Mouse (Mus musculus): ENCODE data around the gene Cacna1d.

Gene Cacna1d

DNA sequence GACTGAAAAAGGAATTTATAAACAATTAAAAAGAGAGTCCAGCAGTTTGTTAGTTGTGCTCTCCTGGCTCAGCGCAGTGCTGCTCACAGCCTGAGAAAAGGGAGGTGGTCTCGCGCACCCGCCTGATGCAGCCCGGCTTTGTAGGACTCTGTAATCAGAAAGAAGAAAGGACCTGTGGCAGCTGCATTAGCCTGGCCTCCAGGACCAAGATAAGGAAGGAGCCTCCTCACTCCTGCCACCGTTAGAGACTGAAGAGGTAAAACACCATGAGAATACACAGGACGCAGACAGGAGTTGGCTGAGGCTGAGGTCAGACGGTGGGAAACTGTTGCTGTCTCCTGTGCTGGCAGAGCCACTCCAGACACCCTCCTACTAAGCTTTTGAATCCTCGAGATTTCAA lies at the start of gene Cacna1d:
Gene Cacna1d, minus strand, starts transcription at position 114 of the 400 bp plus-strand sequence.
- DNase-seq (ENCODE audit: low read depth, low spot score) = no peak

DNA sequence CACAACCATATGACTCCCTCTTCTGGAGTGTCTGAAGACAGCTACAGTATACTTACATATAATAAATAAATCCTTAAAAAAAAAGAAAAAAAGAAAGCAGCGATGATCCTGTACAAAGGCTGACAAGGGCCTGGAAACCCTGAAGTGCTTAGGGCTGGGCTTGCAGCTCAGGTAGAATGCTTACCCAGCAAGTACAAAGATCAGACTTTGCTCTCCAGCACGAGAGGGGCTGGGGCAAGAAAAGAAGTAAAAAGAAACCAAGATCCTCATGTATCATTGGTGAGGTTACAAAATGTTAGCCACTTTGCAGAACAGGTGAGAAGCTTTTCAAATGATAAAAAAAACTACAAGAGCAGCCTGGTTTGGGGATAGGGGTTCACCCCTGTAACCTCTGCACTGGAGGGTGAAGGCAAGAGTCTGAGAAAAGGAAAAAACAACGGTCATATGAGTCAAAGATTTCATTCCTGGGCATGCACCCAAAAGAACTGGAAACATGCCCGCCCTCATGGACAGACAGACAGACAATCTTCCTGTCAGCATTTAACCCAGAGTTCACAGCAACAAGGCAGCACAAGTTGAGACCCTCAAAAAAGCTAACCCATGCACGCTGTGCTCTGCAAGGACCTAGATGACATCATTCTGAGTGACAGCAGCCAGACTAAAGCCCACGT lies 42.7 kb upstream of the Cacna1d start:
- no peak for DNase-seq (ENCODE audit: low read depth, low spot score)

DNA sequence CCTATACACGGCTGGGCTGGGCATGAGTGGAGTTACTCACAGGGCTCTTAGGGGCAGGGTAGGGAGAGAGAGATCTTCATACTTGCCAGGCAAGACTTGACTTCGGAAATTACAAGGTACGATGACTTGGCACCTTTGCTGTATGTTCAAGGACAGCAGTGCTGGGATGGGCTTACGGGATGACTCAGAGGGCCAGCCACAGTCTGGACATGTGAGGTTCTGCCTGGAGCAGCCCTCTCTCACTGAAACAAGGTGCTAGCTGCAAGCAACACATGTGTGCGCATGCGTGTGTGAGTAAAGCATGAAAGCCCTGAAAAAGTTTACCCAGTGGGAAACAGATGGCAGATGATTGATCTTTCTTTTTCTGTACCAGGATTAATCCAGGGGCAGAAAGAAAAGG lies 40.6 kb upstream of the Cacna1d start:
- no peak for DNase-seq (ENCODE audit: low read depth, low spot score)

DNA sequence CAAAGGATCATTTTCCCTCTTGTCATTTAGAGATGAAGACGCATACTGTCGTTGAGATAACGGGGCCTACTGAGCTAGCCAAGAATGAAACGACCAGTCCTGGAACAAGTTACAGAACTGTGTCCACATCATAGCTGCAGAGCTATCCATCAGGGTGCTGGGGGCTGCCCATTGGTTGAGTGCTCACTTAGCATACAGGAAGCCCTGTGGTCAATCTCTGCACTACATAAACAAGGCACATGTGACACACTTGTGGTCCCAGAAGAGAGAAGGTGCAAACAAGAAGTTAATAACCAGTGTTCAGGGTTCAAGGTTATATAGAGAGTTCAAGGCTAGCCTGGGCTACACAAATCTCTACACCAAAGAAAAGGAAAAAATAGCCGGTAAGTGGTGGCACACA lies 40.2 kb upstream of the Cacna1d start:
- no peak for DNase-seq (ENCODE audit: low read depth, low spot score)

DNA sequence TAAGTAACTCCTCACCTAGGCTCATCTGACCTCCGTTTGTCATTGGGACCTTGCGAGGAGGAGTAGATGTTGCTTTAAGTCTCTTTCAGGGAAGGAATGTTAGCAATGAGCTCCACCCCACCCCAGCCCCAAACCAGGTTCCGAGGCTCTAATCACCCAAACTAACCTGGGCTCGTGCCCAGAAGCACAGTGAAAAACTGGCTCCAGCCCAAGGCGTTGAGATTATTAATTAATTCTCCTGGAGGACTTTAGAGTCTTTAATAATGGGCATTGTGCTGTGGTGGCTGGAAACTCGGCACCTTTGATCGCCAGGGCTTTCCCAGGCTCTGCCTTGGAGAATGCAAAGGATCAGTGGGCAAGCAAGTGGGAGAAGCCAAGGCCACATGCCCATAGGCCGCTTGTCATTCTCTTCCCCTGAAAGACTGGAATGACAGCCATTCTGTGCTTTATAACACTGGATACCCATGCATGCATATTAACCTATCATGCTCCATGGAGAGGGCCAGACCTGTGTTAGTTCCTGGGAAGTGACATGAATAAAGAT lies 39.5 kb upstream of the Cacna1d start:
- DNase-seq (ENCODE audit: low read depth, low spot score) = no peak

DNA sequence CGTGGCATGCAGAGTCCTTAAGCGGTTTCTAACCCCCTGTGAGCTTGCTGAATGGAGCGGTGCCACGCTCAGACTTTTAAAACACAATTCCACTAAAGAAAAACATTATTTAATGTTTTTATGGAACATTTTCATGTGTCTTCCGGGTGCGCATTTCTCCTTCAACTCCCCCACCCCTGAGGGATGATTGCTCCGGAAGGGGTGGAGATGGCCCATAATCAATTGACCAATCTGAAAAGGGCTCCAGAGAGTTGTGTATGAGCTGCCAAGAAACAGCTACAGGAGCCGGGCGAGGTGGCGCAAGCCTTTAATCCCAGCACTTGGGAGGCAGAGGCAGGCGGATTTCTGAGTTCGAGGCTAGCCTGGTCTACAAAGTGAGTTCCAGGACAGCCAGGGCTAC lies 38.2 kb upstream of the Cacna1d start:
- DNase-seq (ENCODE audit: low read depth, low spot score) = no peak

DNA sequence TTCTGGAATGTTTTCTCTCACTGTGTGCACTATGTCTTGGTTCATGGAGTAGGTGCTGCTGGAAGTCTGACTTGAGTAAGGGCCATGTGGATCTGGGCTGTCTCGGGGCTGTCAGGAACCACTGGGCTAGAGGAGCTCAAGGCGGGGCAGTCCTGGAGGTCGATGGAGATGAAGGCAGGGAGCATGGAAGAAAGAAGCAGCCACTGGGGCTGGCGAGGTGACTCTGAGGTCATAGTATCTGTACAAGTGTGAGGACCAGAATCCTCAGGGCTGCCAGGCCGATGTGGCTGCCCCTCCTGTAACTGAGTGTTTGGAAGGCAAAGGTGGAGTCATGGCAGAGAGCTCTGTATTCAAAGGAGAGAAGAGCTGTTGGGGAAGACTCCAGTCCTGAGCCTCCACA lies 37.7 kb upstream of the Cacna1d start:
- no peak for DNase-seq (ENCODE audit: low read depth, low spot score)

DNA sequence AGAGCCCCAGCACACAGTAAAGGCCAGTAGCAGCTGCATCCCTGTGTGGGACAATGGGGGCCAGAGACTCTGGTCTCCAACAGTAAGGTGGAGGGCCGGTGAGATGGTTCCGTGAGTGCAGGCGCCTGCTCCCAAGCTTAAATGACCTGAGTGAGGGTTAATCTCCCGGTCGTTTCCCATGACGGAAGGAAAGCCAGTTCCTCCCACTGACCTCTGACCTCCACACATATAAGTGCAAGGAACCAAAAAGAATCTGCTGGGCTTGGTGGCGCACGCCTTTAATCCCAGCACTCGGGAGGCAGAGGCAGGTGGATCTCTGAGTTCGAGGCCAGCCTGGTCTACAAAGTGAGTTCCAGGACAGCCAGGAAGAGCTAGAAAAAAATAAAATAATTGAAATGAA lies 37.1 kb upstream of the Cacna1d start:
- DNase-seq (ENCODE audit: low read depth, low spot score) = no peak

DNA sequence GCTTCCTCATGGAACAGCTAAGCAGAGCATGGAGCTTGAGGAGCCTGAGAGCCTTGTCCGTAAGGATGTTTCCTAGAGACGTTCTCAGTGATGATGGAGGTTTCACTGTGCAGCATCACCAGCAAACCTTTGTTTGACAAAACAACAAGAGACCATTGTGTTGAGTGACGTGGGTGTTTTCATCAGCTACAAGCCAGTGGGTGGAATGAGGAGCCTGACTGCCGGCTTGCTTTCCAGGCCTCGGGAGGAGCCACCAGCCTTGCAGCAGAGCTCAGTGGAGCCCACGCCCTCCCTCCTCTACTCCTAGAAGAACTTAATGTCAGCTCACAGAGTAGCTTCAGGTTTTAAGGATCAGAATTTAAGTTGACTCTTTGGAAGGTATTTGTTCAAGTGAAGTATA lies 32.1 kb upstream of the Cacna1d start:
- no peak for DNase-seq (ENCODE audit: low read depth, low spot score)

DNA sequence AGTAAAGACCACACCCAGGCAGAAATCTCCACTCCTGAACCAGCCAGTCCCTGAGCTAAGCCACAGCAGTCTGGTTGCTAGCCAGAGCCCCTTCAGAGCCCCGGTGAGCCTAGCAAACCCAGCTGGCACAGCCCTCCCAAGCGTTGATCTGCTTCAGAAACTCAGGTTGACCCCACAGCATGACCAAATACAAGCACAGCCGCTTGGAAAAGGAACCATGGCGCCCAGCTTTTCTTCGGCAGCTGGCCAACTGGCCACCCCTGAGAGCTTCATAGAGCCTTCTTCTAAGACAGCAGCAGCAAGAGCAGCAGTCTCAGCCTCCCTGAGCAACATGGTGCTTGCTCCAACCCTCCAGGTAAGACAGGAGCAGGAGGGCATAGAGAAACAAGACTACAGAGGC lies 28.1 kb upstream of the Cacna1d start:
- DNase-seq (ENCODE audit: low read depth, low spot score) = no peak

DNA sequence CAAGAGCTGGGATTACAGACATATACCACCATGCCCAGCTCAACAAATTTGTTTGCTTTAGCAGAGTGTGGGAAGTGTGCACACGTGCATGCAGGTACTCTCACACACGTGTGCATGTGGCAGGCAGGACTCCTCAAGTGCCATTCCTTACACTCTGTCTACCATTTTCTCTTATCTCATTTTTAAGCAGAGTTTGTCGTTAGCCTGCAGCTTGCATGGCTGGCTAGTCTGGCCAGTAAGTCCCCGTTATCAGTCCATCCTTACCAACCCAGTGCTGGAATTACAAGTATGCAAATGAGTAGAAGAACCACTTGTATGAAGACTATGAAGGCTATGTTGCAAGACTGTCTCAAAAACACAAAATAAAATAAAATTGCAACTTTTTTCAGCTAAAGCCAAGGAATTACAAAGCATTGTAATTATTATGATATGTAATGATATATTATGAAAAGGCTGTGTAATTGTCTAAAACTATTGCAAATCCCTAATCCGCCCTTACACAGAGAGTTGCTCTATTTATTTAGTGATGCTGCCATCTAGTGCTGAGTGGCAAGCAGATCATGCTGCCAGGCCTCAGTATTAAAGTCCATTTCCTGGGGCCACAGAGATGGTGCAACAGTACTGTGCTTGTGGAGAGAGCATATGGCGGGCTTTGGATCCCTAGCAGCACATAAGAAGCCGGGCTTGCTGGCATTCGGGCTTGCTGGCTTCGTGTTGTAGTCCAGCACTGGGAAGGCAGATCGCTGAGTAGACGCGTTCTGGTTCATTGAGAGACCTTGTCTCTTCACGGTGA lies 24.9 kb upstream of the Cacna1d start:
- DNase-seq (ENCODE audit: low read depth, low spot score) = no peak

DNA sequence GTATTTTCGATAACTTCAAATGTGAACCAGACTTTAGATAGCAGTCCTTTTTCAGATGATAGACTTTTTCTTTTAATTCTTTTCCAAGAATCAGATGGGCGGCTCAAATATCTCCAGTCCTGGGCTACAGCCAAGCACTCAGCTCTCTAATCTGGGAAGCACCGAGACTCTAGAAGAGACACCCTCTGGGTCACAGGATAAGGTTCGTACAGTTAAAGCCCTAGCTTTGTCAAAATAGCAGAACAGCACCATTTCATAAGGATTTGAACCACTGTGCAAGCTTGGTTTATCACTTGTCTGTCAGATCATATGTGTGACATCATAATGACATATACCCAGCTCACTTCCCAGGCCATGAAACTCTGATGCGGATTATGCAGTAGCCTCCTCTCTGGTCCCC lies 21.6 kb upstream of the Cacna1d start:
- DNase-seq (ENCODE audit: low read depth, low spot score) = no peak

DNA sequence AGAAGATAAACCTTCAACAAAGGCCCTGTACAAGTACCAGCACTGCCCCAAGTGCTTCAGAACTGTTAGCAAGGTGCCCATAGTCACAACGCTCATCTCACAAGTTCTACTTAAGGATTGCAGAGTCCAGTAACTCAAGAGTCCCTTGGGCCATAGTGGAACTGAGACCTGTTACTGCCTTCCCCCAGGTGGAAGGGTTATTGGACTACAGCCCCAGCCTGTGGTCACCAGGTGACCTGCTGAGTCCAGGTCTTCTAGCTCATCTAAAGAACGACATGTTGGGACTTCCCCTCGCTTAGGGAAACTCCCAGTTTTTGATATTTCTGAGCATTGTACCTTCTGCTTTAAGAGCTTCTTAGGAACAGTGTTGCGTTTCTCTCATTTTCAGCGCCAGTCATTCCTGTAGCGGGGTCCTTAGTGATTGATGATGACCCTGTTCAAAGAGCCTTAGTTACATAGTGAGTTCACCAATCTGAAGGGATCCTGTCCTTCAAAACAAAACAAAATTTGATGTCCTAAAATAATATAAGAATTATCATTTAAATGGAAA lies 19.0 kb upstream of the Cacna1d start:
- DNase-seq (ENCODE audit: low read depth, low spot score) = no peak

DNA sequence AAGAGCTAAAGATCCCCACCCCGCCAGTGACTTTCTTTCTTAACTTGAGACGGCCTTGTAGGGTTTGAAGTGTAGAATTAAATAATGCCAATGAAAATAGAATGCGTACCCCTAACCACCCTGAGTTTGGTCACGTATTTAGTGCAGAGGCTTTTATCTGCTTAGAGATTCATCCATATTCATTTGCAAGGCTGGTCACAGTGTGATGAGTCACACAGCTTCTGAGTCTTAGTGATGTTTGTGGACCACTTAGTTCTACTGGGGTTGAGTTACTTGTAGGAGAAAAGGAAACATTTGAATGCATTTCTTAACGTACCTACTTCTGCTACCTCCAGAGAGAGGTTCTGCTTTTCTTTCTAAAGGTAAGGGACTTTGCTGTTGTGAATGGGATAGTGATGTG lies 13.7 kb upstream of the Cacna1d start:
- no peak for DNase-seq (ENCODE audit: low read depth, low spot score)

DNA sequence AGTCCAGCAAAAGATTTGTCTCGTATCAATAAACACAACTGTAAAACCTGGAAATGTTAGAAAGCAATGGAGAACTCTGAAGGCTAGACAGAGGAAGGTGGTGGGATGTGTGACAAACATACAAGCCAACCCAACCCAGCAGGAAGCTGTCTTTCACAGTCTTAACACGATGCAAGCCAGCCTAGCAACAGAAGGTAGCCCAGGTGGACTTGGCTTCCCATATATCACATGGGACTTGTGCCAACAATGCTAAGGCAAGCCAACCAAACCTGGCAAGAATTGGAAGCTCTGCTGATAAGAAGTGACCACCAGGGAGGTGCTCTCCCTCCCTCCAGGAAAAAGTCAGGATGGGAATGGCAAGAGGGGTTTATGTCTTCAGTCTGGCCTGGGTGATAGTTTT lies 6.9 kb upstream of the Cacna1d start:
- DNase-seq (ENCODE audit: low read depth, low spot score) = no peak

DNA sequence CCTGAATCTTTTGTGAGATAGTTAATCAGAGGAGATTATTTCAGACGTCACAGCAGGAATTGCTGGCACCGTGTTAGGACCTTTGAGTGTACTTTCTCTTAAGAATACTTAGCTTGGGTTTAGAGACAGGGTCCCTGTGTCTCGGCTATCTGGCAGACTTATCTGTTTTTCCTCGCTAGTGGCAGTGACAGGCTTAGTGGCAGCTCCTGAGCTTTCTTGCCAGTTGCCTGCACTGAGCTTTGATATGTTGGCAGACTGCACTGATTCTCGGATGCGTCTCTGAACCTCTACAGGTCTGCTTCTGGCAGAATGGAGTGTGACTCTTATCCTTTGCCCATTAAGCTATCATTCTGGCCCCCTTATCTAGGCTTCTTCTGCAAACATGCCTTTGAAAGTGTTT lies 3.7 kb upstream of the Cacna1d start:
- no peak for DNase-seq (ENCODE audit: low read depth, low spot score)

DNA sequence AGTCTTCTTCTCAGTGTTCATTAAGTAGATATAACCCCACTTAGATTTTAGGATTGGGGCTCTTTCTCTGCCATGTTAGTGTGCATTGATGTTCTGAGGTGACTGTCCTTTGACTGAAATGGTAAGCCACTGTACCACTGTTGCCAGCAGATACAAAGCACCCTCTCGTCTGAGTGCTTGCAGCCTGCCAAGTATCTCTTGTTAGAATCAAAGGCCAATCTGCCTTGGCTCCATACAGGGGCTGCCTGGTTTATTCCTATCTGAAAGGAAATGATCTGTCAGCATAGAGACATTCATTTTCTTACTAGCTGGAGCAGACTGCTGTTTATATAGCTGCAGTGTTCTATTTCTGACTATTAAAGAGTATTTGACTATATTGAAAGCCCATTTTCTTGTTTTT lies 2.0 kb upstream of the Cacna1d start:
- no peak for DNase-seq (ENCODE audit: low read depth, low spot score)

DNA sequence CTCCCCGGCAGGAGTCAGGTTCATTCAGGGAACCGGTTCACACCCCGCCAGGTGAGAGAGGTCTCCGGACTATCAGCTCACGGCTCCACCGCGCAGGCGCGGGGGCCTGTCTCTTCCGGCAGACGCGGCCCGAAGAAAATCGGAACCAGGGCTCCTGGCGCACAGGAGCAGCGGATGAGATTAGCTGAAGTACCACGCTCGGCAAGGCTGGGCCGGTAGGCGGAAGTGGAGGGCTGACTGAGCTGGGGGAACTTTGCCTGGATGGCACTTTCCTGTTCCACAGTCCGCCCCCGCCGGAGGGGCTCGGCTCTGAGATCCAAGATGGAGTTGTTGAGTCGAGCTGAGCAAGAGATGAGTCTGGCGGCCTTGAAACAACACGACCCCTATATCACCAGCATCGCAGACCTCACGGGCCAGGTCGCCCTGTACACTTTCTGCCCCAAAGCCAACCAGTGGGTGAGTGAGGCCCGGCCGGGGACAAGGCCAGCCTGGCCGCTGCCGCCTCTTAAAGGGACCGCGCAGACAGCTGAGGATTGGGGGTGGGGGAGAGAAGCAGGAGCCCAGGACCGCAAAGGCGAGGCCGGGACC lies 11.8 kb downstream of the Cacna1d start, which contains the start of gene Dcp1a:
Gene Dcp1a, plus strand, starts transcription at position 175 of the 588 bp plus-strand sequence.
- peak; percentile 93 for DNase-seq (ENCODE audit: low read depth, low spot score)

DNA sequence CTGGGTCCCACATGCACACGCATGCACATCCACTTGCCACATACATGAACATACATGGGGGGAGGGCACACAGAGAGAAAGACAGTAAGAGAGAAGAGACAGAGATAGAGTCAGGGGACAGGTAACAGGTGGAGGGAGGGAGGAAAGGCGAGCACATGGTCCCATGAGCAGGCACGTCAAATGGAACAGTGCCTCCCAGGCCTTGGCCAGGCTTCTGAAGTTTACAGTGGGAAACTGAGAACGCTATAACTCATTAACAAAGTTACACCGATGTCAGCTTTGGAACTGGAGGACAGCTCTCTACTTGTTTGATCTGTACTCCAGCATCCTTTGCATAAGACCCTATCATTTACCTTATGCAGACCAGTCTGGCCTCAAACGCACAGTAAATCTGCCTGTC lies 16.8 kb downstream of the Cacna1d start:
- no peak for DNase-seq (ENCODE audit: low read depth, low spot score)

DNA sequence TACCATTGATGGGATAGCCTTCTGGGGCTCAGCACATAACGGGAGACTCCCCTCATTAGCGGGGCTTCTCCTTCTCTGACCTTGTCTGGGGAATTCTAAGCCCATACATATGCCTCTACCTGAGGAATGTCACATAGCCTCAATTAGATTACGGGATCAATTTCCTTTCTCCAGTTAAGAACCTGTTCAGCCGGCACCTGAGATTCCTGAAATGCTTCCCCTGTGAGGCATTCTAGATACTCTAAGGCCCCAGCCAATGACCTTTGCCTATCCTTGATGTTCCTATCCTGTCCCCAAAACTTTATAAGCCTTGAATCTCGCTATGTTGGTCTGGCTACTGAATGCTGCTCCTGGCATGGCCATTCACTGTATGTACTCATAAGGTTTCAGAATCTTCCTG lies 17.6 kb downstream of the Cacna1d start:
- DNase-seq (ENCODE audit: low read depth, low spot score) = no peak

DNA sequence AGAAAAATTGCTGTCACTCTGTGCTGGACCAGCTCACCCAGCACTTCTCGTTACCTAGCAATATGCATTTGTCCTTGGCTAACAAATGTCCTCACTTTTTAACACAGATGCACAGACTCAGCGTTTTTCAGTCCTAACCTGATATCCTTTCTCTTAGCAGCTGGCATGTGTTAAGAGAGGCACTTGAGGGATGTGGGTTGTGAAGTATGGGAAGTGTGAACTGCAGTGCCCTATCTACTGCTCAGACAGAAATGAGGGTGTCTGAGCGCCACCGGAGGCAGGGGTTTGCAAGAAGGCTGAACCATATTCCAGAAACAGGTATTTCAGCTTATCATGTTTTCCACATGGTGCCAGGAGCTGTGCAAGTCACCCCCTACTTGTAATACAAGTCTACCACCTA lies 27.9 kb downstream of the Cacna1d start:
- no peak for DNase-seq (ENCODE audit: low read depth, low spot score)

DNA sequence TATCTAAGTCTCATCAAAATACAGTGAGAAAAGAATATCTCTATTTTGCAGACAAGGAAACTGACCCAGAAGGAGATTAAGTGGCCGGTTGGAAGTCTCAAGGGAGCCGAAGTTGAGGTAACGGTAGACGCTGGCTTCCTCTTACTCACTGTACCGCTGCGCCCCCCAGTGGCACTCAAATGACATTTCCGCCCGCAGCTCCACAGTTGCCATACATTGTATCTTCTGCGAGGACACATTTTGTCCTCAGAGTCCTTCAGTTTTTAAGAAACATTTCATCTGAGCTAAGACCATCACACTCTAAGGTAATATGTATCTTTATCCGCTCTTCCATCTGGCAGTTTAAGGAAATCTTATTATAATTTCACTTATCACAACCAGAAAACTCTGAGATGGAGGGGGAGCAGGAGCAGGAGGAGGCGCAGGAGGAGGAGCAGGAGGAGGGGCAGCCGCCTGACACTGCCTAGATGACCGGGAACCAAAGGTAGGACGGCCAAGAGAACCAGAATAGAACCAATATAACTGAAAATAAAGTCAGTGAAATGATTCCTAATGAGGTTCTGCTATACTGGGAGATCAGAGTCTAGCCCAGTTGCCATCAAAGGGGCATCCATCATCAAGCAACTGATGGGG lies 31.2 kb downstream of the Cacna1d start:
- peak; percentile 52 for DNase-seq (ENCODE audit: low read depth, low spot score)
